Comparison of ENCODE assay signal across 24 mouse cellular contexts in the genomic region with DNA sequence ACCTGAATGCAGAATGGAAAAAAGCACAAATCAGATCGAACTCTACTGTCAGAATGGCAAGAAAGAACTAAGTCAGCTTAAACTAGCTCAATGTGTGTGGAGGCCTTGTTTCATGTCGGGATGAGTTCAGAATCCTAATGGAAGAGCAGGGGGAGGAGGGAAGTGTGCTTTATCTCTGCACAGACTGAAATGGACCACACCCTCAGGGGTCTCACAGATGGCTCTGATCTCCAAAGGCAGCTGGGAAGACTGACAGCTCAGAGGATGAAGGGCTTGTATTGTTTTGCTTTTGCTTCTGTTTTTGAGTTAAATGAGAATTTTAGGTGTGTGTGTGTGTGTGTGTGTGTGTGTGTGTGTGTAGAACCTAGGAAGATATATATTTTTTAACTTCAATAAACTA.
"Had no signal": no experiment of that assay in that cellular context is flagged by ENCODE, and none has a peak within 500 bp of the region (broad histone marks: within the 10 kb centered on the region; RNA-seq: fewer than 3 reads in every experiment).

No protein-coding gene starts in this region.

- DNase-seq: kidney, adult 11 months; kidney, adult 8-10 months; kidney, postnatal 10 days; kidney, postnatal 36 days; layer of hippocampus, postnatal 36 days; liver, postnatal 0 days; lung, embryonic 14.5 days; right cerebral cortex, adult 18-20 months; right cerebral cortex, postnatal 14 days; right cerebral cortex, postnatal 4 days; thymus, adult 2 months; thymus, postnatal 14 days; thymus, postnatal 4 days had no signal

- H3K27ac ChIP-seq: kidney, embryonic 15.5 days; left cerebral cortex, adult 2 months; limb, embryonic 12.5 days; limb, embryonic 15.5 days; liver, embryonic 14.5 days; macrophage; neural tube, embryonic 13.5 days had no signal

- H3K4me3 ChIP-seq: kidney, embryonic 15.5 days; left cerebral cortex, adult 2 months; limb, embryonic 12.5 days; limb, embryonic 15.5 days; myocyte; neural tube, embryonic 13.5 days had no signal

- H3K9me3 ChIP-seq: kidney, embryonic 15.5 days; limb, embryonic 12.5 days; limb, embryonic 15.5 days; neural tube, embryonic 13.5 days had no signal

- H3K36me3 ChIP-seq: kidney, embryonic 15.5 days; limb, embryonic 12.5 days; limb, embryonic 15.5 days; neural tube, embryonic 13.5 days had no signal

- H3K9ac ChIP-seq: kidney, embryonic 15.5 days; limb, embryonic 12.5 days; limb, embryonic 15.5 days; liver, embryonic 14.5 days; liver, postnatal 0 days; lung, embryonic 14.5 days; neural tube, embryonic 13.5 days had no signal

- ATAC-seq: liver, postnatal 0 days; lung, postnatal 0 days; midbrain, embryonic 16.5 days had no signal

- H3K4me2 ChIP-seq: kidney, embryonic 15.5 days; limb, embryonic 12.5 days; limb, embryonic 15.5 days; liver, embryonic 11.5 days; lung, embryonic 14.5 days; neural tube, embryonic 13.5 days had no signal

- H3K27me3 ChIP-seq: kidney, embryonic 15.5 days; limb, embryonic 12.5 days; limb, embryonic 15.5 days; neural tube, embryonic 13.5 days had no signal
